Mouse (Mus musculus) CH12.LX (cell line): ENCODE measurements around the gene Ddi2.

ENCODE experiments used
- EP300 ChIP-seq: IDR thresholded peaks from 2 replicates; pipeline ENCODE4 v1.6.1; 2011; ENCODE audit warnings: low read length, improper control_type of control experiment
- MAZ ChIP-seq: IDR thresholded peaks from 2 replicates; pipeline ENCODE4 v1.6.1; 2012; ENCODE audit warnings: low read depth, mild to moderate bottlenecking, inconsistent platforms, low read length, improper control_type of control experiment, moderate library complexity
- POLR2A ChIP-seq: IDR thresholded peaks from 2 replicates; pipeline ENCODE4 v1.6.1; 2011; ENCODE audit warnings: low read depth, mild to moderate bottlenecking, improper control_type of control experiment, low read length
- TBP ChIP-seq: conservative IDR thresholded peaks from 2 replicates; pipeline ENCODE4 v1.6.1; 2011; ENCODE audit warnings: low read depth, low read length, improper control_type of control experiment

- TF ChIP-seq TBP = no peak
- TF ChIP-seq MAZ = no peak
- no peak for TF ChIP-seq POLR2A
- TF ChIP-seq EP300 = no peak
Measured at GRCm38 (mm10) chr4:141746578-141747346, 23.5 kb upstream of the Ddi2 start, which contains the start of gene Agmat.
